Mouse (Mus musculus): ENCODE measurements at regions not wholly inside any gene's neighbourhood (a gene's known extent, or its start where the extent isn't known, plus 50 kb on each side); places are given as distances from the start of the nearest gene placed in this dataset.

DNA sequence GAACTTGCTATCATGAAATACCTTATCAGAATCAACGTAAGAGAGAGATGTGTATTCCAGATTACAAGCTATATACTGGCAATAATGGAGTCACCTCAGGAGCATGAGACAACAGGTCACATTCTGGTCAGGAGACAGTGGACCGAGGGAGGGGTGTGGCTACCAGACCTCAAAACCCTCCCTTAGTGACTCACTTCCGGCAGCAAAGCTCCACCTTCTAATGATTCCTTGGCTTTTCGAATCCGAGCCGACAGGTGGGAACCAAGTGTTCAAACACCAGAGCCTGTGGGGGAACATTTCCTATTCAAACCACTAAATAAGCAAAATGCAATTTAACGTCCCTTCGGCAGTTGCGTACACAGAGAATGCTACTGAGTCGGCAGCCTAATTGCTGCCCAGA, 54.5 kb upstream of the Hif1a start:
- no peak for TF ChIP-seq CTCF (IDR thresholded peaks at IDR 0.05; ENCODE audit: low read depth, low read length)
- no peak for TF ChIP-seq TAL1 (conservative IDR thresholded peaks at IDR 0.05; ENCODE audit: low read depth, low read length)
